Mouse (Mus musculus) ovary, postnatal 36 days (tissue): ENCODE results near the gene Vmn1r138.
"Not testable (repeated sequence)": the region's sequence is repeated elsewhere in the genome, so short reads cannot be mapped to it uniquely, and the experiment has no call there.

Source experiments
- DNase-seq: peaks from one replicate; pipeline ENCODE4 v3.0.0; 2022; ENCODE audit warnings: low spot score, mixed read lengths

Gene Vmn1r138

DNA sequence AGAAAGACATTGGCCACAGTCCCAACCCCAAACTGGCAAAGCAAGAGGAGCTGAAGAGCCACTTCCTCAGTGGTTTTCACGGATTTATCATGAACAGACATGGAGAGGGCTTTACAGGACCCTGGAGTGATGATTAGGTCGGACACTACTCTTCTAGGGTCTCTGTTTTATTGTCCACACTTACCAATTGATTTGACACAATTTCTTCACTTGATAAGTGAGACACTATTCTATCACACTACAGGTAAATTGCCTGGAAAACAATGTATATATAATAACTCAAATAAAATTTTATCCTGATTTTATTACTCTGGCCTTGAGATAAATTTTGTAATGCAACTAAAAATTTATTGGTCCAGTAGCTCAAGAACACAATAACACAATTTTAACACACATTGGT is at the start of gene Vmn1r138:
Gene Vmn1r138, minus strand, starts transcription at position 101 of the 400 bp plus-strand sequence.
- DNase-seq, result not testable (repeated sequence)

DNA sequence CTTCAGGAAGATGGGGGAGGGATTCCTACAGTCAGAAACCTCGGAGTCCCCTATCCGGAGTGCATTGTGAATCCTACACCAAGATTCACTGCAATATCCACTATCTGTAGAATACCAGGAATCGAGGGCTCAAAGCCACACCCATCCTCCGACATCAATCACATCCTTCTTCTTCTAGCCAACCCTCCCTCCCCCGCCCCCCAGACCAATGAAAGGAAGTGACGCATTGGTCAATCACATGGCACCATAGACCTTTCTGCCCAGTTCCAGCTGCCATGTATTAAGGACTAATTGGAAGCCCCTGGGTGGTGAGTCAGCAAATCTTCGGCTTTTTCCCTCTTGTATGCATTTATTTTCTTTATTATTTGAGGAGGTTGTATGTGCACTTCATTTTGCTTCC is 40.1 kb upstream of the Vmn1r138 start, which contains the start of gene Vmn1r139:
Gene Vmn1r139, plus strand, starts transcription at position 301 of the 400 bp plus-strand sequence.
- DNase-seq, result not testable (repeated sequence)

DNA sequence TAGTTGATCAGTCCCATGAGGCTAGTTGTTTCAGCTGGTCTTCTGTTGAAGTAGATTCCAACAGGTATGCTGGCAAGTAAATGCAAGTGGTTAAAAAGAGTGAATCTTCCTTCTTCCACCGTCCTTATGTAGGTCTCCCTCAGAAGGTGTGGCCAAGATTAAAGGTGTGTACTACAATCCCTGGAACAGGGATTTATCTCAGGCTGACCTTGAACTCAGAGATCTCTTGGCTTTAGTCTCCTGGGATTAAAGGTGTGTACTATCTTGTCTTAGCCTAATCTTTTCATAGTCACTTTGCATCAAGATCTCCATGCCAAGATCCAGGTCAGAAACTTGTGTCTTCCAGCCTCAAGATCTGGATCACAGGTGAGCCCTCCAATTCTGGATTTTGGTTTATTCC is 27.5 kb upstream of the Vmn1r138 start, which contains the start of gene Gm6176:
Gene Gm6176, minus strand, starts transcription at position 101 of the 400 bp plus-strand sequence.
- not testable (repeated sequence) for DNase-seq

DNA sequence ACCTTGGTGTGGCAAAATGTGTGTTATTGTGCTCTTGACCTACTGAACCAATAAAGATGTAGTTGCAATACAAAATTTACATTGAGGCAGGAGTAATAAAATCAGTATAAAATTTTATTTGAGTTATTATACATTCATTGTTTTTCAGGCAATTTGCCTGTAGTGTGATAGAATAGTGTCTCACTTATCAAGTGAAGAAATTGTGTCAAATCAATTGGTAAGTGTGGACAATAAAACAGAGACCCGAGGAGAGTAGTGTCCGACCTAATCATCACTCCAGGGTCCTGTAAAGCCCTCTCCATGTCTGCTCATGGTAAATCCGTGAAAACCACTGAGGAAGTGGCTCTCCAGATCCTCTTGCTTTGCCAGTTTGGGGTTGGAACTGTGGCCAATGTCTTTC is 34.4 kb downstream of the Vmn1r138 start, which contains the start of gene Vmn1r137:
Gene Vmn1r137, plus strand, starts transcription at position 301 of the 400 bp plus-strand sequence.
- DNase-seq, result not testable (repeated sequence)
